Mouse (Mus musculus): Measurements from ENCODE around the gene Eme1. TPM values are rescaled to one million over a fixed set of nuclear protein-coding genes. Genes with fewer than 3 reads are reported as not detected.

Eme1 gene
- polyA plus RNA-seq, 1 experiment from 2014 or later = 21.4 TPM

DNA sequence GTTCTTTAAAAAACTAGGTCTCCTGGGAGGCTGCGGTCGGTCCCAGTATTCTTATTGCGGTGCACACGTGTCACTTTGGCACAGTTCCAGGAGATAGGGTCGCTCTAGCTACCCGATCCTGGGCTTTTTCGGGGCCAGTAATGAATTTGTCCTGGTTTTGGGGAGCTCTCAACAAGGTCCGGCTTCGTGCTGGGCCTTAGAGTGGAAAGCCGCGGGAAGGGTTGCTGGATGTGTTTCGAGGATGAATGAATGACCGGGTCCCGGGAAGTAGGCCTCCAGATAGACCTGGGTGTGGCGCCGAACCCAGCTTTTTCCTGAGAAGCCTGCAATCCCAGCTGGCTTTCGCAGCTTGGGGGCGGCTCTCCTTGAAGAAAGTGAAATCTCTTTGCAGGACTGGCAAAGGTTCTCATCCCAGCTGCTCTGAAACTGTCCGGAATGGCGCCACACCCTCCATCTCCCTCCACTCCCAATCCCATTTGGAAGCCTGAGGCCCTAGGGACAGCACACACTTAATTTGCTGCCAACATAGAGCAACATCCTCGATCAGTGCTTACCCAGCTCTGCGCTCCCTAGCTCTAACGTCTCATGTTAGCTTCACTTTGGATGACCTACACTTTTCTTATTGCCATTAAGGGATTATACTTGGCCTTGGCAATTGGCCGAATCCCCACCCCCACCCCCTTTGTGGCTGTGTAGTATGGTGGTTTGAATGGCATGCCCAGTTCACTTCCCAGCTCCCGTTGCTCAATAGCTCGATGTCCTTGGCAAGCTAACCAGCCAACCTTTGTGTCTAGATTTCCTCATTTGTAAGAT is 23.4 kb downstream of the Eme1 start:
- Histone ChIP-seq H3K4me2 (ENCODE audit: low read depth, low read length) (peak overlapping the region; percentile 91), H3K27ac (ENCODE audit: low read length) (peak overlapping the region; percentile 61), H3K4me1 (replicated peaks; ENCODE audit: control insufficient read depth, insufficient read depth, low read length) (peaks cover 8% of the 10 kb centered on the region; the same call in 1 of the 2 replicates), H3K9me3 (ENCODE audit: control insufficient read depth, low read length) (no peaks in the 10 kb centered on the region), H3K36me3 (ENCODE audit: control insufficient read depth, insufficient read depth, low read length) (peaks cover 31% of the 10 kb centered on the region), H3K27me3 (ENCODE audit: control insufficient read depth, insufficient read depth, low read depth, low read length) (no peaks in the 10 kb centered on the region), H3K4me3 (ENCODE audit: low read length) (peak overlapping the region; percentile 100), H3K9ac (ENCODE audit: low read length) (peak overlapping the region; percentile 92)
- ATAC-seq (ENCODE audit: low read depth) = peak; percentile 19; the same call in 1 of the 2 replicates
- WGBS = 7% methylated on average over 26 of the region's 26 CpGs

- under 1% methylated on average over 28 of the region's 28 CpGs for WGBS
- peak overlapping the region; percentile 92 for H3K9ac ChIP-seq (ENCODE audit: low read length)
- no peaks in the 10 kb centered on the region for H3K9me3 ChIP-seq (ENCODE audit: control insufficient read depth, low read length)
- peak overlapping the region; percentile 100 for H3K4me3 ChIP-seq (ENCODE audit: low read length)
- H3K4me2 ChIP-seq (ENCODE audit: low read depth, low read length) = peak overlapping the region; percentile 91
- no peaks in the 10 kb centered on the region for H3K27me3 ChIP-seq (ENCODE audit: control insufficient read depth, insufficient read depth, low read depth, low read length)
- H3K27ac ChIP-seq (ENCODE audit: low read length) = peak overlapping the region; percentile 61
- H3K4me1 ChIP-seq (replicated peaks; ENCODE audit: control insufficient read depth, insufficient read depth, low read length) = peaks cover 8% of the 10 kb centered on the region; the same call in 1 of the 2 replicates
- peak; percentile 50 for ATAC-seq (ENCODE audit: low read depth)
- peaks cover 26% of the 10 kb centered on the region for H3K36me3 ChIP-seq (ENCODE audit: control insufficient read depth, insufficient read depth, low read length)
Observed at GRCm38 (mm10) chr11:94629884-94630198, 23.9 kb downstream of the Eme1 start.

DNA sequence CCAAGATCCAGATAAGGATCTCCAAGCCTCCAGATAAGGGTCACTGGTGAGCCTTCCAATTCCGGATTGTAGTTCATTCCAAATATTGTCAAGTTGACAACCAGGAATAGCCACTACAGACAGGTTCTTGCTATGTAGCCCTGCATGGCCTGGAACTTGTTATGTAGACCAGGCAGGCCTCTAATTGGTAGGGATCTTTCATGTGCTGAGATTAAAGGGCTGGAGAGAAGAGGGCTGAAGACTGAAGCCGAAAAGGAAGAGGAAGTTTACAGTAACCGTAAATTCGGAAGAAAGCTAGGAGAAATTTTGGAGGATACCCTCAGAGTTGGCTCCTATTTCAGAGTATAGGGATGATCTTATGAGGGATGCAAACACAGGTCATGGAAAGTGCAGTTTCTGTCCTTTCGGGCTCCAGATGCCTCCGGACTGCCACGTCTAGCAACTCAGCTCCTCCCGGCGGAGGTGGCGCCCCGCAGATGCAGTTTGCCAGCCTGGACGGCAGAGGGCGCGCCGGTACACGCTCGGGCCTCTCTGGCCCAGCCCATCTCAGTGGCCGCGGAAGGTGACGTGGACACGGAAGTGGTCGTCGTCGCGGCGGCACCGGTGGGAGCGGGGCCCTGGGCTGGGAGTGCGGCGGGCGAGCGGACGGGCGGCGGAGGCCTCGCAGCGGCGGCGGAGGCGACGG is 24.4 kb downstream of the Eme1 start, which contains the start of gene Lrrc59:
Gene Lrrc59 (plus strand): TSS at position 569 of the 685 bp plus-strand sequence.
- H3K4me1 ChIP-seq (replicated peaks; ENCODE audit: control insufficient read depth, insufficient read depth, low read length) = peaks cover 8% of the 10 kb centered on the region; the same call in 1 of the 2 replicates
- 2% methylated on average over 35 of the region's 41 CpGs for WGBS
- peak within 1 kb of the TSS; percentile 92 for H3K9ac ChIP-seq (ENCODE audit: low read length)
- ATAC-seq (ENCODE audit: low read depth) = peak; percentile 98
- no peaks in the 10 kb centered on the region for H3K27me3 ChIP-seq (ENCODE audit: control insufficient read depth, insufficient read depth, low read depth, low read length)
- peak within 1 kb of the TSS; percentile 91 for H3K4me2 ChIP-seq (ENCODE audit: low read depth, low read length)
- H3K36me3 ChIP-seq (ENCODE audit: control insufficient read depth, insufficient read depth, low read length) = peaks cover 21% of the 10 kb centered on the region
- H3K4me3 ChIP-seq (ENCODE audit: low read length) = peak within 1 kb of the TSS; percentile 100
- peak within 1 kb of the TSS; percentile 61 for H3K27ac ChIP-seq (ENCODE audit: low read length)
- no peaks in the 10 kb centered on the region for H3K9me3 ChIP-seq (ENCODE audit: control insufficient read depth, low read length)

- Histone ChIP-seq H3K4me1 (replicated peaks; ENCODE audit: control insufficient read depth, insufficient read depth, low read length) (no peaks in the 10 kb centered on the region), H3K27me3 (ENCODE audit: control insufficient read depth, insufficient read depth, low read depth, low read length) (no peaks in the 10 kb centered on the region), H3K9ac (ENCODE audit: low read length) (no peak overlapping the region), H3K4me2 (ENCODE audit: low read depth, low read length) (no peak overlapping the region), H3K36me3 (ENCODE audit: control insufficient read depth, insufficient read depth, low read length) (no peaks in the 10 kb centered on the region), H3K27ac (ENCODE audit: low read length) (no peak overlapping the region), H3K9me3 (ENCODE audit: control insufficient read depth, low read length) (no peaks in the 10 kb centered on the region), H3K4me3 (ENCODE audit: low read length) (no peak overlapping the region)
- no peak for ATAC-seq (ENCODE audit: low read depth)
- WGBS = 62% methylated on average over 2 of the region's 2 CpGs
Observed at GRCm38 (mm10) chr11:94622162-94622561, 31.6 kb downstream of the Eme1 start.

- Histone ChIP-seq H3K27ac (ENCODE audit: low read length) (no peak overlapping the region), H3K4me3 (ENCODE audit: low read length) (no peak overlapping the region), H3K9me3 (ENCODE audit: control insufficient read depth, low read length) (no peaks in the 10 kb centered on the region), H3K4me1 (replicated peaks; ENCODE audit: control insufficient read depth, insufficient read depth, low read length) (no peaks in the 10 kb centered on the region), H3K36me3 (ENCODE audit: control insufficient read depth, insufficient read depth, low read length) (no peaks in the 10 kb centered on the region), H3K4me2 (ENCODE audit: low read depth, low read length) (no peak overlapping the region), H3K9ac (ENCODE audit: low read length) (no peak overlapping the region), H3K27me3 (ENCODE audit: control insufficient read depth, insufficient read depth, low read depth, low read length) (no peaks in the 10 kb centered on the region)
- no peak for ATAC-seq (ENCODE audit: low read depth)
Observed at GRCm38 (mm10) chr11:94621458-94621852, 32.3 kb downstream of the Eme1 start.

GRCm38 (mm10) chr11:94620766-94621457 is 32.9 kb downstream of the Eme1 start:
- Histone ChIP-seq H3K36me3 (ENCODE audit: control insufficient read depth, insufficient read depth, low read length) (no peaks in the 10 kb centered on the region), H3K4me3 (ENCODE audit: low read length) (no peak overlapping the region), H3K9ac (ENCODE audit: low read length) (no peak overlapping the region), H3K4me2 (ENCODE audit: low read depth, low read length) (no peak overlapping the region), H3K9me3 (ENCODE audit: control insufficient read depth, low read length) (no peaks in the 10 kb centered on the region), H3K4me1 (replicated peaks; ENCODE audit: control insufficient read depth, insufficient read depth, low read length) (no peaks in the 10 kb centered on the region), H3K27ac (ENCODE audit: low read length) (no peak overlapping the region), H3K27me3 (ENCODE audit: control insufficient read depth, insufficient read depth, low read depth, low read length) (no peaks in the 10 kb centered on the region)
- ATAC-seq (ENCODE audit: low read depth) = no peak
- 55% methylated on average over 6 of the region's 6 CpGs for WGBS

- no peaks in the 10 kb centered on the region for H3K36me3 ChIP-seq (ENCODE audit: control insufficient read depth, insufficient read depth, low read length)
- no peak overlapping the region for H3K4me2 ChIP-seq (ENCODE audit: low read depth, low read length)
- no peak for ATAC-seq (ENCODE audit: low read depth)
- H3K27ac ChIP-seq (ENCODE audit: low read length) = no peak overlapping the region
- no peaks in the 10 kb centered on the region for H3K4me1 ChIP-seq (replicated peaks; ENCODE audit: control insufficient read depth, insufficient read depth, low read length)
- 0 out of 2 replicates have a peak, but pooled peaks cover 3% of the 10 kb centered on the region for H3K27me3 ChIP-seq (ENCODE audit: control insufficient read depth, insufficient read depth, low read depth, low read length)
- H3K9ac ChIP-seq (ENCODE audit: low read length) = no peak overlapping the region
- 88% methylated on average over 2 of the region's 2 CpGs for WGBS
- H3K9me3 ChIP-seq (ENCODE audit: control insufficient read depth, low read length) = no peaks in the 10 kb centered on the region
- no peak overlapping the region for H3K4me3 ChIP-seq (ENCODE audit: low read length)
Observed at GRCm38 (mm10) chr11:94617646-94618045, 36.1 kb downstream of the Eme1 start.

- Histone ChIP-seq H3K9me3 (ENCODE audit: control insufficient read depth, low read length) (no peaks in the 10 kb centered on the region), H3K27ac (ENCODE audit: low read length) (no peak overlapping the region), H3K36me3 (ENCODE audit: control insufficient read depth, insufficient read depth, low read length) (no peaks in the 10 kb centered on the region), H3K4me2 (ENCODE audit: low read depth, low read length) (no peak overlapping the region), H3K9ac (ENCODE audit: low read length) (no peak overlapping the region), H3K4me1 (replicated peaks; ENCODE audit: control insufficient read depth, insufficient read depth, low read length) (no peaks in the 10 kb centered on the region), H3K27me3 (ENCODE audit: control insufficient read depth, insufficient read depth, low read depth, low read length) (0 out of 2 replicates have a peak, but pooled peaks cover 3% of the 10 kb centered on the region), H3K4me3 (ENCODE audit: low read length) (no peak overlapping the region)
- 31% methylated on average over 4 of the region's 4 CpGs for WGBS
- no peak for ATAC-seq (ENCODE audit: low read depth)
Observed at GRCm38 (mm10) chr11:94615494-94615893, 38.3 kb downstream of the Eme1 start.

DNA sequence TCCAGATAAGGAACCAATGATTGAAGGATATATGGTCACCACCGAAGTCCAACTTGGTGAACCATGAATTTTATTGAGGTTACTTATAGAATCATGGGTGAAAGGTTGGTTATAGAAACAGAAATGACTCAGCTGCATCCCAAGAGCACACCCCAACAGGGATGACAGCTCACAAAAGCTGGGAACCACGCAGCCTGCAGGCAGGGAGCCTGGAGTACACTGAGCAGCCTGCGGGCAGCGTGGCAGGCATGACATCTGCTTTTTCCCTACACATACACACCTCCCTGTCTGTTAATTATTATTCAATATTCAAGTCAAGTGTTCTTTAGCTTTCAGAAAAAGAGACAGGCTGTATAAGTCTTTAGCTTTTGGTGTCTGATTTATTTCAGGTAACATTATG is 39.2 kb downstream of the Eme1 start:
- H3K27ac ChIP-seq (ENCODE audit: low read length) = no peak overlapping the region
- WGBS = 66% methylated on average over 4 of the region's 4 CpGs
- H3K36me3 ChIP-seq (ENCODE audit: control insufficient read depth, insufficient read depth, low read length) = no peaks in the 10 kb centered on the region
- no peaks in the 10 kb centered on the region for H3K9me3 ChIP-seq (ENCODE audit: control insufficient read depth, low read length)
- 0 out of 2 replicates have a peak, but pooled peaks cover 3% of the 10 kb centered on the region for H3K27me3 ChIP-seq (ENCODE audit: control insufficient read depth, insufficient read depth, low read depth, low read length)
- no peak overlapping the region for H3K4me2 ChIP-seq (ENCODE audit: low read depth, low read length)
- H3K4me1 ChIP-seq (replicated peaks; ENCODE audit: control insufficient read depth, insufficient read depth, low read length) = no peaks in the 10 kb centered on the region
- ATAC-seq (ENCODE audit: low read depth) = no peak
- no peak overlapping the region for H3K4me3 ChIP-seq (ENCODE audit: low read length)
- no peak overlapping the region for H3K9ac ChIP-seq (ENCODE audit: low read length)

All from lung, embryonic 16.5 days (tissue).